Mouse (Mus musculus) urinary bladder, postnatal 36 days (tissue): ENCODE data around the gene Fiz1.

Experiments
- DNase-seq, 2 experiments: peaks; one replicate each; pipeline ENCODE4 v3.0.0; 2022; ENCODE audit warnings: low spot score in 2 of 2, mixed read lengths in 1 of 2

Gene Fiz1

GRCm38 (mm10) chr7:5014251-5015117, at the start of gene Fiz1, which contains the start of gene Zfp524:
TSS of gene Fiz1 (minus strand) at chr7:5014697.
TSS of gene Zfp524 (plus strand) at chr7:5014415.
- DNase-seq, result peak; percentile 97 to 98

DNA sequence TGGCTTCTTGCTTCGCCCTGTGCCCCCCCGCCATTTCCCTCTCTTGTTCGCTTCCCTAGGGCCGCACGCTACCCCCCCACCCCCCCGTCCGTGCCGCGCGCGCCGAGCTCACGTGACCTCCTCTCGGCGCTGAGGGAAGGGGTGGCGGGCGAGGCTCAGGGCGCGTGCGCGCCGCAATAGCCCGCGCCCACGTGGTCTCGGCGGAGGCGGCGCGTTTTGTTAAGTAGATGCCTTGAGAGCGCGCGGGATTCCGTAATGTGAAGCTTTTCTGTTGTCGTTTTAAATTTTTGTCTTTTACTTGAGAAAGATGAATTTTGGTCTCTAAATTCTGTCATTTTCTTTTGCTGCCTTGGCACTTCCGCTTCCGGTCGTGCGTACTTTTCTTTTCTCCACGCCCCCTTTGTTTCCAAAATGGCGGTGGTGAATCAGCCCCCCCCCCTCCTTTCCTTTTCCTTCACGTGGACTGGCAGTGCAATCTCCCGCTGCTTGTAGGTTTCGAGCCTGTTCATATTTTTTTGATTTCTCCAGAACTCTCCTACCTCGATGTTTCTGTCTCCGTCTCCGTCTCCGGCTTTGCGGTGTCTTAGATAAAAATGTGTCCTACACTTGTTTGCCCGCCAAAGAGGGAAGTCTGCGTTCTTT, 48.0 kb upstream of the Fiz1 start:
- peak; percentile 43 to 60 for DNase-seq

DNA sequence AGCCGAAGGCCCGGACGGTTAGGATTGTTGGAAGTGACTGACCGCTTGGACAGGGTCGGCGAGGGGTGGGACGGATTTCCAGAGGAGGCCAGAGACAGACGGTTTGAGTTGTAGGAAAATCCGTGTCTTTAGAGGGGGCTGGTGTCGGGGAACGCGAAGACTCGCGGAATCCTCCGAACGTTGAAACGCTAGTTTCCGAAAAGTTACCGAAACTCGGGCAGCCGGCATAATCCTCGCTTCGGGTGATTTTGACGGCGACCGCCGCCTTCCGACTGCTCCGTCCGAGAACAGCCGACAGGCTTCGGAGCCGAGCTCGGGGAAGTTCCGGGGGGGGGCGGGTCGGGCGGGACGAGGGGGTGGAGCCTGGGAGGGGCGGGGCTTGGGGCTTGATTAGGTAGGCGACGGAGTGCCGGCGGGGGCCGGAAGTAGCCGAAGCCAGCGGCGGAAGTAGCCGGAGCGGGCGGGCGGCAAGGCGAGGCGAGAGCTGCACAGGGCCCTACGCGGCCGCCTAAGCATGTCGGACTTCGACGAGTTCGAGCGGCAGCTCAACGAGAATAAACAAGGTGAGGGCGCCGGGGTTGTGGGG, 47.4 kb upstream of the Fiz1 start, which contains the start of gene U2af2:
Gene U2af2 (plus strand): TSS at position 370 of the 586 bp plus-strand sequence.
- DNase-seq, result peak; percentile 86 to 93

DNA sequence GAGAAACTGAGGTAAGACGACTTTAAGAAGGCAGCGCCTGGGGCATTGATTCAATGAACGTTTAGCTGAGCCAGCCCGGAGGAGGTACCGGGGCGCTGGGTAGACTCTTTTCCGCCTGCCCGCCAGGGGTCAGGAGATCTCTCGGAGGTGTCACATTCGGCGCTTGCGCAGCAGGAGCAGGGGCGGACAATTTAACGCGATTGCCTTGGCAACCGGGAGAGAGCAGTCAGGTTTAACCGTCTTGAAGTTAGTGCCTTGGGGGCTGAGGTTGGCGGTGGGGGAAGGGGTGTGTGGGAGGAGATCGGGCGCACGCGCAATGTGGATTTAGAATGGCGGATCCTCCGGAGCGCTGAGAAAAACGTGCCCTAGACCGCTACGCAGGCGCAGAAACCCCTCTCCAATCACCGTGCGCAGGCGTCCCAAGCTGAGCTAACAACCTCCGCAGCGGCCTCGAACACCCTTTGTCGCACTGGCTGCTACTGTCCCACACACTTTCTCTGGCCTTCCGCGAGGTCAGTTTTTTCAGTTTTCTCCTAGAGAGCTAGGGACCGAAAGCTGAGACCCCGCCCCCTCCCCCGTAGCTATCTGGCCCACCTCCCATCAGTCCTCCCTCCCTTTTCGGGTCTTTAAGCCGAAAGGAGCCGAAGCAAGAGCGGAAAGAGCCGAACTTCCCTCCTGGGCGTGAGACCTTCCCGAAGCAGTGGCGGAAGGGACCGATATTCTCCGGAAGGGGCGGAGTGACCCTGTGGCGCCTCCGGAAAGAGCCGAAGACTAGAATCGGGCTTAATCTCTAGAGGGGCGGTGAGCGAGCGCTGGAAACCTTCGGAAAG, 46.7 kb upstream of the Fiz1 start:
- DNase-seq, result peak; percentile 96 to 97

DNA sequence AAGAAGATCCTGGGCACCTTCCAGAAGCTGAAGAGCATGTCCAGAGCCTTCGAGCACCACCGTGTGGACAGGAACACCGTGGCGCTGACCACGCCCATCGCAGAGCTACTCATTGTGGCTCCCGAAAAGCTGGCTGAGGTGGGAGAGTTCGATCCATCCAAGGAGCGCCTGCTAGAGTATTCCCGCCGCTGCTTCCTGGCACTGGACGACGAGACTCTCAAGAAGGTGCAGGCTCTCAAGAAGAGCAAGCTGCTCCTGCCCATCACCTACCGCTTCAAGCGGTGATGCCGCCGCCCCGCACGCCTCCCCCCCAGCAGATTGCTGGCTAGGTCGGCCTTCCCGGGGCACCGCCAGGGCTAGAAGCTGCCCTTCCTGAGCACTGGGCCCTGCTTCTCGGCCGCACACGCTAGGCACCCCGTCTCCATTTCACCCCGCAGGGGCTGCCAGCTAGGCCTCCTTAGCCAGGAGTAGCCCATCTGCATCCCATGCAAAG, 45.8 kb upstream of the Fiz1 start:
- DNase-seq, result peak; percentile 62 to 82

GRCm38 (mm10) chr7:5059421-5059820, 44.9 kb upstream of the Fiz1 start:
- DNase-seq, result no peak

DNA sequence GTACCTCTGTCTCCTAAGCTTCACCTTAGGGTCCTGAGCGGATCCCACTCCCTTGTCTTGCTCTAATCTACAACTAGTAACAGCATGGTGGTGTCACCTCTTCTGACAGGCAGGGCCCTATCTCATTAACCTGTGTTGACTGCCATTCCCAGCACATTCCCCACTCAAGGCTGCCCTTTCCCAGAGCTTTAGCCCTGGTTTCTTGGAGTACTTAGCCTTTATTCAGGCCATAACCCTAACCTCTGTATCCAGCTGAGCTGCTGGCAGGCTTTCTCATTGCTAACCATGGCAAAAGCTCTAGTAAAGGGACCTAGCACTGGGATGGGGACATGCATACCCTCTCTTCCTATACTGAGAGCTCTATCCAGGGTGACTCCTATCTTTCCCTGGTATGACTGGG, 44.1 kb upstream of the Fiz1 start:
- no peak for DNase-seq

- no peak for DNase-seq
These were observed 43.3 kb upstream of the Fiz1 start for GRCm38 (mm10) chr7:5057804-5058203.

GRCm38 (mm10) chr7:5057381-5057780, 42.9 kb upstream of the Fiz1 start:
- DNase-seq, result no peak

- no peak for DNase-seq
These were observed 42.3 kb upstream of the Fiz1 start for GRCm38 (mm10) chr7:5056651-5057263.

GRCm38 (mm10) chr7:5053456-5054179, 39.1 kb upstream of the Fiz1 start:
- no peak for DNase-seq

DNA sequence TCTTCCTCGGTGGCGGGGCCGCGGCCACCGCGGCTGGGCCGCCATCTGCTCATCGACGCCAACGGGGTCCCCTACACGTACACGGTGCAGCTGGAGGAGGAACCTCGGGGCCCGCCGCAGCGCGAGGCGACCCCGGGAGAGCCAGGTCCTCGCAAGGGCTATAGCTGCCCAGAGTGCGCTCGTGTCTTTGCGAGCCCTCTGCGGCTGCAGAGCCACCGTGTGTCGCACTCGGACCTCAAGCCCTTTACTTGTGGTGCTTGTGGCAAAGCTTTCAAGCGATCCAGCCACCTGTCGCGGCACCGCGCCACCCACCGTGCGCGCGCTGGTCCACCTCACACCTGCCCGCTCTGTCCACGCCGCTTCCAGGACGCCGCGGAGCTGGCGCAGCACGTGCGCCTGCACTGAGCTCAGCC, 38.4 kb upstream of the Fiz1 start:
- no peak for DNase-seq

DNA sequence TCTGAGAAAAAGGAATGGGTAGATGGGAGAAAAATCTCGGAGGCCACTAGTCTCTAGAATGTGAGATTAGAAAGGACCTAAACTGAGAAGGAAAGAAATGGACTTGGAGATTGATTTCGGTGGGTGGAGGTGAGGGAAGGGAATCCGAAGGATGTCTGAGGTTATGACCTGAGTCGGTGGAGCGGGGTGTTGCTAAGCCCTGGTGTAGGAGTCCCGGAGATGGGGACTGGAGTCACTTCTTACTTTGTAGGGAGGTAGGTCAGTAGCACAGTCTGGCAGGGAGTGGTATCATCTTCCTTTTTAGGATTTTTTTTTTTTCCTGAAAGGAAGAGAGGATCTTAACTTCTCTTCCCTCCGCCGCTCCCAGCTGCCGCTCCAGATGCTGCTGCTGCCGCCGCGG, 37.9 kb upstream of the Fiz1 start:
- DNase-seq, result no peak

DNA sequence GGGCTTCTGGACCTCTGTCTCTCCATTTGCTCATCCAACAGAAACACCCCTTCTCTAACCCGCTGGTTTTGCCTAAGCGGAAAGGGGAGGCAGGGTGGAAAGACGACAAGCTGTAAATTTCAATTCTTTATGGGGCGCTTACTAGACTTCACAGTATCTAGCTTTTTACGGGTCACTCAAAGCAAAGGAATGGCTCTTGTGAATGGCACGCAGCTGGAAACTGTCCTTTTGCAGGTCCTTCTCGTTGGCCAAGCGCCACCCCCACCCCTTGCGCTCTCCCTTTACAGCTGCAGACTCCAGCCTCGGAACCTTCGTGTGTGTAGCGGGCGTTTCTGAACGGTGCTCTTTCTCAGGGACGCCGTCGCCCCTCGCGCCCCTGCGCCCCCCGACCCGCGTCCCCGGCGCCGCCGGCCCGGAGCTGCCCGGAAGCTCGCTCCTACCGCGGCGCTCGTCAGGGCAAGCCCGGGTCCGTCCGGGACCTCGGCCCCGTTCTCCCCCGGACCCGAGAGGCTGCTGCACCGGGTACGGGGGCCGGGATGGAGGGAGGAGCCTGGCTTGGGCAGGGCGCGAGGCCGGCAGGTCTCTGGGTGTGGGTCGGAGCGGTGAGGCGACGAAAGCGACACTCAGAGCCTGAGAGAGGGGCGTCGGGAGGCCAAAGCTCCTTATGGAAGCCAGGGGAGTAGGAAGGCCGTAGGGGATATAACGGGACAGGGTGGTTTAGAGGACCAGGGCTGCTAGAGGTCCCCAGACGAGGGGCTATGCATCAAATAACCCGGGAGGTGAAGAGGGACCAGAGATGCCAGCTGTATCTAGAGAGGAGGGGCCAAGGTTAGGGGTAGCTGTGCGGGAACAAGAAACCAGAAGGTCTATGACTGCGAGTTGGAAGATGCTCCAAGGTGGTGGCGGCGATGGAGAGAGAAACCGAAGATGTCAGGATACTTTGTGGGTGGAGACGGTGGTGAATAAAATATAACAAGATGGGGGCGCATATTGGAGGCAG, 37.0 kb upstream of the Fiz1 start, which contains the start of gene Zfp580:
Gene Zfp580 (plus strand): TSS at position 346 of the 1,000 bp plus-strand sequence.
- peak; percentile 65 to 68 for DNase-seq

DNA sequence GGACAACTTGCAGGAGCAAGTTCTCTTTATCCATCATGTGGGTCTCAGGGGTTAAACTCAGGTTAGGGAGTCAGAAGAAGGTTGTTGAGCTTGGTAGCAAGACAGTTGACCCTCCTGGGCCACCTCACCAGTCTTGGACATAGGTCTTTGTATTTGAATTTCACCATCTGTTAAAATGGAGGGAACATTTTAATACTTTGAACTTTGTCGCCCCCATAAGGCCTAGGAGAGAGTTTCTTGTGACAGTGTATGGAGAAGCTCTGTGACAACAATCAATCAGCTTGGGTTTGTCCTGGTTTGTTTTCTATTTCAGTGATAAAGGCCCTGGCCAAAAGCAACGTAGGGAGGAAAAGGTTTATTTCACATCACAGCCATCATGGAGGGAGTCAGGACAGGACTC, 32.8 kb upstream of the Fiz1 start:
- DNase-seq, result no peak

- no peak for DNase-seq
These were observed 31.6 kb upstream of the Fiz1 start for GRCm38 (mm10) chr7:5046112-5046511.

- no peak for DNase-seq
These were observed 30.5 kb upstream of the Fiz1 start for GRCm38 (mm10) chr7:5044981-5045380.

- no peak for DNase-seq
These were observed 24.4 kb upstream of the Fiz1 start for GRCm38 (mm10) chr7:5038940-5039339.
